Mouse (Mus musculus) liver, adult 2 months (tissue): ENCODE results near the gene Ctc1. TPM values are rescaled to one million over a fixed set of nuclear protein-coding genes. Genes with fewer than 3 reads are reported as not detected.

Experiments
- DNase-seq: peaks from one replicate; pipeline ENCODE4 v3.0.0-alpha.2; 2011; ENCODE audit warnings: low read depth, low spot score; ENCODE audit errors: extremely low read depth
- H3K27ac ChIP-seq: fragments of 200-500 bp; replicated peaks from 2 replicates; pipeline ENCODE4 v1.5.1; 2012; ENCODE audit warnings: low read depth, mild to moderate bottlenecking, control low read depth, inconsistent platforms, low read length; ENCODE audit not compliant: insufficient read depth
- H3K27me3 ChIP-seq: fragments of 200-500 bp; 2 replicates; pipeline ENCODE4 v1.6.1; 2012; ENCODE audit warnings: mild to moderate bottlenecking, moderate library complexity, low read length, inconsistent platforms; ENCODE audit not compliant: control insufficient read depth, insufficient read depth
- H3K36me3 ChIP-seq: fragments of 200-500 bp; 2 replicates; pipeline ENCODE4 v1.6.1; 2012; ENCODE audit warnings: low read length, inconsistent platforms; ENCODE audit not compliant: control insufficient read depth, insufficient read depth
- H3K4me1 ChIP-seq: fragments of 200-500 bp; 2 replicates; pipeline ENCODE4 v1.6.1; 2011; ENCODE audit warnings: low read length; ENCODE audit not compliant: control insufficient read depth, insufficient read depth
- H3K4me3 ChIP-seq: fragments of 200-500 bp; 2 replicates; pipeline ENCODE4 v1.5.1; 2011; ENCODE audit warnings: low read depth, mild to moderate bottlenecking, control low read depth, low read length, moderate library complexity; ENCODE audit not compliant: insufficient read depth
- H3K79me2 ChIP-seq: fragments of 200-500 bp; 2 replicates; pipeline ENCODE4 v1.6.1; 2012; ENCODE audit warnings: inconsistent platforms, mild to moderate bottlenecking, low read length, moderate library complexity; ENCODE audit not compliant: control insufficient read depth, insufficient read depth
- H3K9ac ChIP-seq: fragments of 200-500 bp; 2 replicates; pipeline ENCODE4 v1.6.1; 2012; ENCODE audit warnings: low read depth, mild to moderate bottlenecking, control low read depth, inconsistent platforms, low read length
- CTCF ChIP-seq: fragments of 200-500 bp; IDR thresholded peaks from 2 replicates; pipeline ENCODE4 v1.5.1; 2011; ENCODE audit warnings: low read depth, low read length, control low read depth
- POLR2A ChIP-seq: fragments of 200-500 bp; IDR thresholded peaks from 2 replicates; pipeline ENCODE4 v1.6.1; 2011; ENCODE audit warnings: low read length, control low read depth; ENCODE audit not compliant: insufficient read depth; ENCODE audit errors: extremely low read depth
- WGBS: fragments of 180-500 bp; shearing (Covaris S2); methylation state at CpG from one replicate; pipeline ENCODE4 v1.1.7; 2018; 5-methylcytosine and 5-hydroxymethylcytosine counted together
- polyA plus RNA-seq: library from polyadenylated mRNA; depleted of rRNA; stranded (reverse); fragments of >200 nt; gene quantifications from 2 replicates; pipeline ENCODE4 v1.2.3, GENCODE M21; 2012
- total RNA-seq: library from RNA; depleted of rRNA; stranded (reverse); fragments of >200 nt; gene quantifications from 2 replicates; pipeline ENCODE4 v1.2.3, GENCODE M21; 2014

Ctc1 gene
- total and polyA plus RNA-seq, 2 experiments, result 2.6 to 12.5 TPM

- whole genome bisulfite sequencing, result 35% methylated on average over 6 of the region's 6 CpGs
- Histone ChIP-seq H3K79me2 (no peaks in the 10 kb centered on the region), H3K9ac (peak overlapping the region; percentile 29; the same call in 1 of the 2 replicates), H3K27ac (no peak overlapping the region), H3K27me3 (no peaks in the 10 kb centered on the region), H3K36me3 (no peaks in the 10 kb centered on the region), H3K4me1 (peaks cover 4% of the 10 kb centered on the region), H3K4me3 (peak overlapping the region; percentile 47; the same call in 1 of the 2 replicates)
- no peak for DNase-seq
- TF ChIP-seq POLR2A, result no peak
- no peak for TF ChIP-seq CTCF
These were observed 41.7 kb upstream of the Ctc1 start for GRCm38 (mm10) chr11:68974059-68974450.

- Histone ChIP-seq H3K4me1 (peaks cover 4% of the 10 kb centered on the region), H3K36me3 (no peaks in the 10 kb centered on the region), H3K4me3 (peak within 1 kb of the TSS; percentile 47; the same call in 1 of the 2 replicates), H3K79me2 (no peaks in the 10 kb centered on the region), H3K9ac (no peak within 1 kb of the TSS; the same call in 1 of the 2 replicates), H3K27ac (no peak within 1 kb of the TSS), H3K27me3 (no peaks in the 10 kb centered on the region)
- TF ChIP-seq CTCF, result no peak
- TF ChIP-seq POLR2A, result no peak
- WGBS, result 81% methylated on average over 7 of the region's 7 CpGs
- DNase-seq, result no peak
These were observed 40.6 kb upstream of the Ctc1 start, which contains the start of gene Rangrf for GRCm38 (mm10) chr11:68975085-68975484. Gene Rangrf, minus strand, starts transcription at chr11:68975185.

GRCm38 (mm10) chr11:68975601-68976000 lies 40.1 kb upstream of the Ctc1 start:
- Histone ChIP-seq H3K4me3 (no peak overlapping the region), H3K27me3 (no peaks in the 10 kb centered on the region), H3K4me1 (peaks cover 4% of the 10 kb centered on the region), H3K79me2 (no peaks in the 10 kb centered on the region), H3K9ac (no peak overlapping the region), H3K36me3 (no peaks in the 10 kb centered on the region), H3K27ac (no peak overlapping the region)
- 93% methylated on average over 1 of the region's 1 CpGs for WGBS
- TF ChIP-seq POLR2A (no peak), CTCF (no peak)
- no peak for DNase-seq

GRCm38 (mm10) chr11:68979320-68979733 lies 36.4 kb upstream of the Ctc1 start:
- no peak overlapping the region for H3K27ac ChIP-seq
- DNase-seq, result no peak
- no peaks in the 10 kb centered on the region for H3K4me1 ChIP-seq
- 66% methylated on average over 5 of the region's 5 CpGs for WGBS
- no peaks in the 10 kb centered on the region for H3K79me2 ChIP-seq
- H3K4me3 ChIP-seq, result no peak overlapping the region
- H3K36me3 ChIP-seq, result no peaks in the 10 kb centered on the region
- TF ChIP-seq POLR2A (no peak), CTCF (no peak)
- H3K9ac ChIP-seq, result no peak overlapping the region
- H3K27me3 ChIP-seq, result no peaks in the 10 kb centered on the region

- no peak for DNase-seq
- H3K27ac ChIP-seq, result no peak overlapping the region
- WGBS, result 75% methylated on average over 3 of the region's 3 CpGs
These were observed 34.8 kb upstream of the Ctc1 start for GRCm38 (mm10) chr11:68980919-68981318.

GRCm38 (mm10) chr11:68982639-68983369 lies 32.9 kb upstream of the Ctc1 start:
- Histone ChIP-seq H3K36me3 (no peaks in the 10 kb centered on the region), H3K9ac (no peak overlapping the region), H3K79me2 (no peaks in the 10 kb centered on the region), H3K4me1 (no peaks in the 10 kb centered on the region), H3K4me3 (no peak overlapping the region), H3K27me3 (no peaks in the 10 kb centered on the region), H3K27ac (no peak overlapping the region)
- TF ChIP-seq CTCF, result peak; percentile 73
- no peak for TF ChIP-seq POLR2A
- WGBS, result 23% methylated on average over 4 of the region's 4 CpGs
- peak; percentile 49 for DNase-seq

More at GRCm38 (mm10) chr11:68980919-68981318, 34.8 kb upstream of the Ctc1 start:
- TF ChIP-seq POLR2A (no peak), CTCF (no peak)
- H3K27me3 ChIP-seq, result no peaks in the 10 kb centered on the region
- H3K9ac ChIP-seq, result no peak overlapping the region
- no peaks in the 10 kb centered on the region for H3K4me1 ChIP-seq
- no peaks in the 10 kb centered on the region for H3K36me3 ChIP-seq
- no peak overlapping the region for H3K4me3 ChIP-seq
- H3K79me2 ChIP-seq, result no peaks in the 10 kb centered on the region
